Mouse (Mus musculus): ENCODE results near the gene Aqp1.

The Aqp1 gene

DNA sequence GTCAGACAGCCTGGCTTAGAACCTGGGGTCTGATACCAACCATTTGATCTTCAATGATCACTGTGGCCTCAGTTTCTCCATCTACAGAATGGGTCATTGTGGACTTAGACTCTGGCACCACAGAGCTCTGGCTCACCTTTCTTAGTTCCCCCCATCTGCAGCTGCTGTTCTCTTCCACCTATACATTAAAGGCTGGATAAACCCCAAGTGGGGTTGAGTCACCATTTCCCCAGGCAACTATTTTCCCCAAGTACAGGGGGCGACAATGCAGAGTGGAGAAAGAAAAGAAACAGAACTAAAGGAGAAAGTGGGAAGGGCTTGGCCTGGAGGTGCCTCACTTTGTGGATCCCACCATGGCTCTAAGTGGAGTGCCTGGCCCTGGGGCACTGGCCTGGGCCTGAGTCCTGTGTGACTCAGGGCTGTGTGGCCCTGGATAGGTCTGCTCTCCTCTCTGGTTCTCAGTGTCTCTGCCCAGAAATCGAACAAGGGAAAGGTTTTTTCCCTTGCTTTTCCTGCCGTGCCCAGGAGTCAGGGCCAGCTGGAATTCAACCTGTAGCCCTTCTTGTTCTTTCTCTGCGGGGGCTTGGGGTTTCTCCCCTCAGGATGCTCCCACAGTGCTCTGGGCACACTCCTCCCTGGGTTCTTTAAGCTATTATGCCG is 20.9 kb downstream of the Aqp1 start:
- DNase-seq (ENCODE audit: low spot score in 2 of 2), result no peak

DNA sequence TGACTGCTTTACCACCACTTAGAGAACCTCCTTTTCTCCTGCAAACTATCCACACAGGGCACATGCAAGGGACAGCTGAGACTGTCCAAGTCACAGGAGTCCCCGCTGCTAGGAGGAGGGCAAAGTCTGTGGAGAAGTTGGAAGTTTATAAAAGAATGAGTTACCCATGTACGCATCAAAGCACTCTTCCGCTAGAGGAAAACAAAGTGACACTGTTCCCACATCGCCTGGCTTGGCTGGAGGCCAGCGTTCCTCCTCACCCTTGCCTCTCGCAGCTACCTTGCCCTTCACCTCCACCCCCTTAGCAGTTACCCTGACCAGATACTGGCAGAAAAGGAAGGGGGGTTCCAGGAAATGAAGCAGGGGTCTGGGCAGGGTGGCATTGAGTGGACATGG is 21.4 kb downstream of the Aqp1 start:
- DNase-seq (ENCODE audit: low spot score in 2 of 2), result no peak

DNA sequence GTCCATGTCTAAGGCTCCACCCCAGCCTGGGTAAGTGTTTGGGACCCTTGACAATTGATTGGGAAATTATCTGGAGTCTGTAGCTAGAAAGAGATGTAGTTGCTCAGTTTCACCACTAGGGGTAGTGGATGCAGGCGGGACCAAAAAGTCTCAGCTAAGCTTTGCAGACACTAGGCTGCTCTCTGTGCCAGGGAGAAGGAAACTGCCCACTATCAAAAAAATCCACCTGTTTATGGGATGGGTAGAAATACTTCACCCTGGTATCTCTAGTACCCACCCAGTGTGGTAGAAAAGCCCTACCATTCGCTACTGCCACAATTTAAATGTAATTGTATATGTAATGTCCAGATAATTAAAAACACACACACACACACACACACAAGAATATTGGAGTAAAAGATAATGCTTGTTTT is 22.5 kb downstream of the Aqp1 start:
- DNase-seq (ENCODE audit: low spot score in 2 of 2), result no peak

DNA sequence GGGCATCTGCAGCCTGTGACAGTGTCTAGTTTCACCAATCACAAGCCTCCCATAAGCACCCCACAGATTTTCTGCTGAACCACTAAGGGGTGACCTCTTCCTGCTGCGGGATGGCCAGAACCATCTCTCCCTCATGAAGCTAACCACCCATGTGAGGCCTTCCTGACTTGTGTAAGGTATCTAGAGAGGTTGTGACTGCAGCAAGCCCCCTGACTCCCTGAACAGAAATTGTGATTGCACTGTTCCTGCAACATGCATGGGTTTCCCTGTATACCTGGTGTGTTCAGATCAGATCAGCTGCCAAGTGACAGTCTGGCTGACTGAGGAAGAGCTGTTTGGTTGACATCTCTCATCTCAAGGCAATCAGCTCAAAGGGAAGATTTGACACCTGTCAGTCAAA is 26.4 kb downstream of the Aqp1 start:
- DNase-seq (ENCODE audit: low spot score in 2 of 2), result no peak

DNA sequence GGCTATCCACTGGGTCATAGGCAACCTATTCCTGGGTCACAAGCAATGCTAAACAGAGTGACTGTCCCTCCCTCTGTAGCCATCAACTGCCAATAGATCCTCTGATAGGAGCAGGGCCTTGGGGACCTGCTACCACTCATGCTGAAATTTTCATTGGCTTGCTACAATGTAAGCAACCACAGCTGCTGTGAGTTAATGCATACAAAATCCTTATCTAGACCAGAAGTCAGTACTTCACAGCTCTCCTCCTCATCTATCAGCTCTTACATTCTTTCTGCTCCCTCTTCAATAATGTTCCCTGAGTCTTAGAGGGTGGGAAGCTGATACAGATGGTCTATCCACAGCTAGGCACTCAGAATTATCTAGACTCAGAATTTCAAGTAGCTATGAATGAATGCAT is 30.9 kb downstream of the Aqp1 start:
- DNase-seq (ENCODE audit: low spot score in 2 of 2), result no peak

DNA sequence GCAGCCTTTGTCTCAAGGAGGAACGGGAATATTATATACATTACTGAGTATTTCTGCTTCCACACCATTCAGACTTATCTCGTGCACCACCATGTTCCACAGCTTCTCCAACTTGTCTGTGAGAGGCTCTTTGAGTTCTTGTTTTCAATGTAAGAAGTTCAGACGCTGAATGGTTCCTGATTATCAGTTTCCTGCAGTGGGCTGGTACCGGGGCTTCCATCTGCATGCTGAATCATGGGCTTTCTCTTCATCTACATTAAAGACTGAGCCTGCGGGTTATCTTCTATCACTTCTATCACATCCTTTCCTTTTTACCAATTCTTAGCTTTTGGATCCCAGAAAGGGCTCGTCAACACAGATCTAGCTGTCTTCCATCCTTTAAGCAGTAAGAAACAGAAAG is 34.6 kb downstream of the Aqp1 start:
- no peak for DNase-seq (ENCODE audit: low spot score in 2 of 2)

DNA sequence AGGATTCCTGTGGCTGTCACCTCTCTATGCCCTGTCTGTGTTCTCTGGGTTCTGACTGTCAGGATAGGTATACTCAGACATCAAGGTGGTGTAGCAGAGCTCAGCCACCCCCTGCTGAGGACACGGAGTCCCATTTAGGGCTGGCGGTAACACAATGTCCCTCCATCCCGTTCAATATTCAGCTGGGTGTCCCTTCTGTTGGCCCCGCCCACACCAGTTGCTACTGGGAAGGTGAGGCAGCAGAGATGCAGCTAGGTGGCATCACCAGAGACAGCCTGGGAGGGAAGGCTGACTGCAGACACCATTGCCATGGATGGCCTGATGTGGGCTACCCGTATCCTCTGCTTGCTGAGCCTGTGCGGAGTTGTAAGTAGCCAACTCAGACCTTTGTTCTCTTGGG is 39.8 kb downstream of the Aqp1 start, which contains the start of gene Ghrhr:
Ghrhr (plus strand) TSS at position 220 of the 400 bp plus-strand sequence.
- no peak for DNase-seq (ENCODE audit: low spot score in 2 of 2)

DNA sequence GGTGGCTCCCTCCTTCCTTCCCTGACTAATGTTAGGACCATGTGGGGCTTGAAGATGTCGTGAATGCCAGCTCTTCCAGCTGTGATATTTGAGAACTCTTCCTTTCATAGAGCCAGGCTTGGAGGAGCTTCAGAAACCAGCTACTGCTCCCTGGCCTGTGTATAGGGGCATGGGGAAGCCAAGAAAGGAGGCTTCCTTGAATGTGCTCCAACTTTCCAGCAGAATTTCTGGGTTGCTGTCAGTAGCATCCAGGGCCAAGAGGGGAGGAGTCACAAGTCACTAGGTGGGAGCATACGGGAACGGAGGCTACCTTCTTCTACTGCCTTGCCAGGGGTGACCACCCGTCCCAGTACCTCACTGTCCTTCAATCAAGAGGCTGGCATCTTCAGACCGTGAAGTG is 40.3 kb downstream of the Aqp1 start:
- no peak for DNase-seq (ENCODE audit: low spot score in 2 of 2)

DNA sequence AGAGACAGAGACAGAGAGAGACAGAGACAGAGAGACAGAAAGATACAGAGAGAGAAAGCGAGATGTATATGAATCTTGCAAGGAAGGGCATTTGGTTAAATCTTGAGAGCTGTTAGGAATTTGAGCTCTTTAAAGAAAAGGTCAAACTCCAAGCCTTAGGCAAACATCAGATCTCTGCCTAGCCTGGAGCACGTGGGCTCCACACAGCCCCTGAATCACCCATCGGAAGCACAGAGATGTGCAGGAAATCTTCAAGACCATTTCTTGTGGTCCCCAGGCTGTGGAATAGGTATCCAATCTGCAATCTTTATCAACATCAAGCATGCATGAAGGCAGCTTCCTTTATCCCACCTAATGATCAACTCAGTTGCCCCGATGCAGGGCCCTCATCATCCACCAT is 41.2 kb downstream of the Aqp1 start:
- DNase-seq (ENCODE audit: low spot score in 2 of 2), result no peak

DNA sequence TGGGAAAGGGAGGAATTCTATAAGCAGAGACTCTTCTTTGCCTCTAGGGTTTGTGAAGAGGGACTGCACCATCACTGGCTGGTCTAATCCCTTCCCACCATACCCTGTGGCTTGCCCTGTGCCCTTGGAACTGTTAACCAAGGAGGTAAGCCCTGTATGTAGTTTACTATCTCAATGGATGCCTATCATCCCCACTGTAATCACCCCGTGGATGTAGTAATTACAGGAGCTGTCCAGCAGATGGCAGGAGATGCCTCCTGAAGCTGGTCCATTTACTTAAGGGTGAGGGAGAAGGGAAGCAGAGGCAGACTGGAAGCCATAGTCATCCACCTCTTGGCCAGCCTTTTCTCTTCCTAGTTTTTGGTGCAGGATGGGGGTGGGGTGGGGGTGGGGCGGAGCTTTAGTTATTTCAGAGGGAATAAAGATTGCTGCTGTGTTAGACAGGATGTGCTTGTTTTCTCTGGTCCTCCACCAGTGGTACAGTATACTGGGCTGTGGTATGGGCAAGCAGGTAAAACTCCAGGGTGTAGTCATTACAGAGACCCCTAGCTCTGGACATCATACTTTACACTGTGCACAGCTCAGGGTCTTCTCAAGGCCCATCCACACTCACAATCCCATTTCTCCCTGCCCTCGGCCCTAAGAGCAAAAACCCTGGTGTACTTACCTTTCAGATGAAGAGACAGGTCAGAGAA is 43.6 kb downstream of the Aqp1 start:
- DNase-seq (ENCODE audit: low spot score in 2 of 2), result no peak

DNA sequence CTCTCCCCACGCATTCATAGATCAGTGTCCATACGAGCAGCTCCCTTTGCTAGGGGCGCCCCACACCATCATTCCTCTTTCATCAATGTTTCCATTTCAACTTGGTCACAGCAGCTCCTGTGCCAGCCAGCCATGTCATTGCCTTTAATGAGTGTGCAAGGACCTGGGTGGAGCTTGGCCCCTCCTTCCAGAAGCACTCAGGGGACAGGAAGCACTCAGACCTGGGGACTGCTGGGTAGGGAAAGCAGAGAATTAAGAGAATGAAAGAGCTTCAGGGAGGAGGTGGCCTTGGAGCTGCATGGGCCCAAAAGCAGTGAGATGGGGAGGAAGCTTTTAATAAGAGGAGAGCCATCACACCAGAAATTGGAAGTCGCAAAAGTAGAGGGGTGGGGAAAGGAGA is 45.7 kb downstream of the Aqp1 start:
- DNase-seq (ENCODE audit: low spot score in 2 of 2), result no peak

DNA sequence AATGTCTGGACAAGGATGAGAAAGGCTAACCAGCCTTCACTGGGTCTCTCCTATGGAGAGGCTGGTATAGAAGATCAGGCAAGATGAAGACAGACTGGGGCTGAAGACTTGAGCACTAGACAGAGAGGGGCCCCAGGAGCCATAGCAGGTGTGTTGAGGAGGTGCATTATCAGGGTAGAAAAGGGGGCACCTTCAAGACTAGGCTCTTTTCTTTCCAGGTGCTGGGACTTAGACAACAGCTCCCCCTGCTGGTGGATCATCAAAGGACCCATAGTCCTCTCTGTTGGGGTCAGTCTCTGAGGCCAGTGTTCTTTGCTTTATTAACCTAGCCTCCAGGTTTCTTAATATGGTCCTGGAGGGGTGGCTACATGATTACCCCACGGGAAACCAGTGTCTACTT is 47.7 kb downstream of the Aqp1 start:
- peak; percentile 49 to 54 for DNase-seq (ENCODE audit: low spot score in 2 of 2)

DNA sequence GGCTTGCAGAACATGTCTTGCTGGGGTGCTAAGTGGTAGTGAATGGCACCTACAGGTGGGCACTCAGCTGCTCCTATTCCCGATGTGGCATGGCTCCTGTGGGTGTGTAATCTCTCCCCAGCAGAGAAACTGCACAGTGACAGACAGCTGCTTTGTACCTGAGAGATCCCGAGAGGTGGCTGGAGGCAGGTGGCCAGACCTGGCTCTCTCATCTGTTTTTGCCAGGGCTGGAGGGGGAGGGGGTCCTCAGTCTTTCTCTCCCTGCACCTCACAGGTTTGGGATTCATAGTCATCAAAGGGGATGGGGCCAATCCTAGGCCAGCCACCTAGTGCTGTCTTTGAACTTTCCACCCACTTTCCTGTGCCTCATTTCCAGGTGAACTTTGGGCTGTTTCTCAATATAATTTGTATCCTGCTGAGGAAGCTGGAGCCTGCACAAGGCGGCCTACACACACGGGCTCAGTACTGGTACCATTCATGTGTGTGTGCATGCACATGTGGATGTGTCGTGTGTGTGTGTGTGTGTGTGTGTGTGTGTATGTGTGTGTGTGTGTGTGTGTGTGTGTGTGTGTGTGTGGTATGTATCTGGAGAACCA is 48.2 kb downstream of the Aqp1 start:
- no peak for DNase-seq (ENCODE audit: low spot score in 2 of 2)

DNA sequence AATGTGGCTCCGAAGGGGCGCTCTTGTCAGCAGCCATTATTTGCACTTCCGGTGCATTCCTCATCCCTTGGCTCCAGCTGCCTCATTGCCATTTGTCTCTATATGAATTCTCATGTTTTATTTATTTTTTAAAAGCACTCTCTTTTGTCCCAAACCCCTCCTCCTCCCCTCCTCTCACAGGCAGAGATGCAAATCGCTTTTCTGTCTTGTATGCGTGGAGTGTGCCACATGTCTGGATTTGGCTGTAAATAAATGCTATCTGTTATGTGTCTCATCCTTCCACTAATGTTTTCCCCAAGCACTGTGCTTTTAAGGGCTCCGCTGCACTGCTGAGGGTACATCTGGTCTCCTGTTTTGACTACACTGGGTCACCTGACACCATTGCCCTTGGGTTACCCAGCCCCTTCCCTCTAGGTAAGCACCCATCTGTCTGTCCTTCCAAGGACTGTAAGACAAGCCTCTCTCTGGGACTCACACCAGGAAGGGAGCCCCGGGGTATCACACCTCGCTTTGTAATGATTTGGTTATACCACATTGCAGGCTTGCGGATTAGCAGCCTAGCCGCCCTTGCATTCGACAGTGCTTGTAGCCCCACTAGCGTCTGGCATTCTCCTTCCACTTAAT is 52.4 kb downstream of the Aqp1 start:
- no peak for DNase-seq (ENCODE audit: low spot score in 2 of 2)

DNA sequence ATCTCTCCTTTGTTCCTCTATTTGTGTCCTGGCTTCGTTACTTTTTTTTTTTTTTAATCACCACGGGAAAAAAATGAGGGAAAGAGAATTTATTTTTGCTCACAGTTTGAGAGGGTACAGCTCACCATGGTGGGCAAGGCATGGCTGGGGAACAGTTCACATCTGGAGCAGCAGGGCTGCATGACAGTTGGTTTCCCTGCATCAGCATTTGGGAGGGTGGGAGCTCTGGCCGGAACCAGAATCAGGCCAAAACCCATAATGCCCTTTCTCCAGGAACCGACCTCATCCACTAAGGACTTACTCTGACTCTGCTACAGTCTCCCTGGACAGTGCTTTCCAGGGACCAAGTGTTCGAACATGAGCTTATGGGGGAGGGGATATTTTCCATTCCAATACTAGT is 53.1 kb downstream of the Aqp1 start:
- no peak for DNase-seq (ENCODE audit: low spot score in 2 of 2)

DNA sequence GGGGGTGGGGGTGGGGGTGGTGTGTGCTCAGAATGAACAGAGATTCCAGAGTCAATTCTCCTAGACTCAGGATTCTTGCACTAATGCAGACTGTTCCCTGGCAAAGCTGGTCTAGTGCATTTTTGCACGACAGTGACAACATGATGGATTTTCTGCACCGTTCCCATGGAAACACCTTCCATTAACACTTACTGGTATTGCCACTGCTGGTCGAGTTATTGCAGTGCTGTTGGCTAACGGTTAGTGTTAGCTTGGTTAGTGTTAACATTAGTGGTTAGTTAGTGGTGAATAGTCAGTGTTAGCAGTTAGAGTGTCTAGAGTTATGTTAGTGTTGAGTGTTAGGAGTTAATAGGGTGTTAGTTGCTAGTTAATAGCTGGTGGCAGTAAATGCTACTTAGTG is 55.6 kb downstream of the Aqp1 start:
- no peak for DNase-seq (ENCODE audit: low spot score in 2 of 2)

DNA sequence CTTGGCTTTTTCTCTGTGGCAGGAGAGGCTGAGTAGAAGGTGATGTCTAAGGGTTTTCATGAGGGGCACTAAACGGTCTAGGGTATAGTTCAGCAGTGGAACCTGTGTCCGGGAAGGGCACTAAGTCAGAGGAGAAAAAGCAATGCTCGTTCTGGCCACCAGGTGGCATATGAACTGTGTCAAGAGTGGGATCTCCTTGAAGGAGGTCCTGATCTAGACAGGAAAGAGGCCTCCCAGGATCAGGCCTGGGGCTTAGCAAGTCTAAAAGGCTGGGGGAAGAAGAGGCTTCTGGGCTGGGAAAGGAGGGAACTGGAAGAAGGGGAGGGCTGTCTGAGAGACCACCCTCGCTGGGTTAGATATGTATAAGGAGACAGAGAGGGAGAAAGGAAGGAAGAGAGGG is 56.2 kb downstream of the Aqp1 start:
- peak; percentile 67 to 69 for DNase-seq (ENCODE audit: low spot score in 2 of 2)

DNA sequence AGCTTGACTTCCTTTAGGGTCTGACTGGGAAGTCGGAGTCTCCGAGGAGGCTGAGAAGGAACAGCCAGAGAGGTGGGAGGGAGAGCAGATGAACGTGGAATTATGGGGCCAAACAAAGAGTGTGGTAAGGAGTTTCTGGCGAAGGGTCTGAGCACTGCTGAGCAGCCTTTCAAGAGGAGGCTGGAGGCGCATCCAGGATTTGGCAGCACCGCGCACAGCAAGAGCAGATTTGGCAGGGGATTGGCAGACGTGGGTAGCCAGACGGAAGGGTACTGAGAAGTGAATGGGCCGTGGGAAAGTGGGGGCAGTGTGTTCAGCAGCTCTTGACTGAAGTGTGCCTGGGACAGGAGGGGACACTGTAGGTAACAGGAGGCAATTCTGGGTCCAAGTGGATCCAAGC is 58.6 kb downstream of the Aqp1 start:
- DNase-seq (ENCODE audit: low spot score in 2 of 2), result no peak

DNA sequence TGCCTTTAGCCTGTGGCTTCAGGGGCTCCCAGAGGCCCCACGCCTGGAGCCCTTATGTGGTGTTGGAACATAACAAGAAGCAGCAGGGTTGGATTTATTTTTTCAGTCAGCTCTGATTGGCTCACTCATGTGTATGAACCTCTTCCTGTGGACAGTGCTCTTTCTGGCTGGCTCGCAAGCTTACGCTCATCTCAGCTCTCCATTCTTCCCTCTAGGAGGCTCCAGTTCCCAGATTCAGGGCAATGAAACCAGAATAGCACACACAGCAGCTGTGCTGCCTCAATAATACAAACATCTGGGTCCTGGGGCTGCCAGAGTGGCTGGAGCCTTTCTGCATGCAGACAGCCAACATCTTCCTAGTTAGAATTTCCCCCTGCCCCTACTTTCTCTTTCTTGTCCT is 59.9 kb downstream of the Aqp1 start:
- peak; percentile 36 to 38 for DNase-seq (ENCODE audit: low spot score in 2 of 2)

DNA sequence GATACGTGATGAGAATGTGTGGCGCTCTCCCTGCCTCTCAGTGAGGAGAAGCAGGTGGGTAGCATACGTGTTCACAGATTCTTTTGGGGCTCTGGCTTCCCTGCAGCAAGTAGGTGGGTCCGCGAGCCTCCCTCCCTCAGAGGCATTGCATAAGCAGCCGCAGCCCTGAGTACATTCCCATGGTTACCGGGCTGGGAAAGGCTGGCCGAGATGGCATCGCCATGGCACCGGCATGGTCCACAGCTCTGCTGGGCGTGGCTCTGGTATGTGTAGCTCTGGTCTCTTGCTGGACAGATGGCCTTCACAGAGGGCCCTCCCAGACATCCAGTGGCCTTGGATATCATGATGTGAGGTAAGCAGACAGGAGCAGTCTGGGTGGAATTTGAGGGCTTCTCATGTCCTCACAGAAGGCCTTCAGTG is 60.4 kb downstream of the Aqp1 start:
- DNase-seq (ENCODE audit: low spot score in 2 of 2), result peak; percentile 30 to 38

Data from urinary bladder, postnatal 36 days (tissue).